11 mouse cellular contexts compared by ENCODE assay signal in genomic region chr1:159773671-159774070, GRCm38 (mm10).
DNase-seq lines count a peak whose midpoint lies in the region.
"Had no signal": no experiment of that assay in that cellular context is flagged by ENCODE, and none has a peak within 500 bp of the region (broad histone marks: within the 10 kb centered on the region; RNA-seq: fewer than 3 reads in every experiment).

No protein-coding gene starts in this region.

- peak; percentile 35 to 45 for DNase-seq in cerebellum, postnatal 14 days
- no peak for DNase-seq in cerebellum, adult 9-10 months
- peak; percentile 3 for DNase-seq in thymus, postnatal 25 days
- DNase-seq in thymus, adult 18-20 months, result no peak
- peak; percentile 67 to 93 for DNase-seq in left cerebral cortex, postnatal 25 days (ENCODE audit: low spot score in 2 of 2)
- no peak for DNase-seq in retina, embryonic 14.5 days (ENCODE audit: low spot score)
- no peak for DNase-seq in urinary bladder, postnatal 36 days (ENCODE audit: low spot score in 2 of 2)
- DNase-seq in heart, postnatal 25 days (ENCODE audit: low spot score), result no peak
- DNase-seq: adrenal gland, postnatal 10 days; heart, postnatal 10 days; kidney, postnatal 4 days had no signal

- intact Hi-C loops in left cerebral cortex, postnatal 25 days (cut with DNase I), result loop anchor here (2.0 to 5.0 kb wide), 5 partner anchors 49 to 376 kb away; partner anchors contain the start of gene Tnr
- intact Hi-C loops in heart, postnatal 25 days (cut with DNase I), result no loop called here

Comparison
In these comparisons a context has a peak if more than half of its experiments do, and no peak if none do; other contexts are left out.
1. DNase-seq: peak in cerebellum, postnatal 14 days (2 of 2), thymus, postnatal 25 days (single experiment) and left cerebral cortex, postnatal 25 days (2 of 2); none in cerebellum, adult 9-10 months (single experiment), thymus, adult 18-20 months (0 of 2), retina, embryonic 14.5 days (single experiment), urinary bladder, postnatal 36 days (0 of 2) and heart, postnatal 25 days (single experiment).